Mouse (Mus musculus) adrenal gland, postnatal 10 days (tissue): ENCODE data around the gene Paqr5. TPM values are rescaled to one million over a fixed set of nuclear protein-coding genes. Genes with fewer than 3 reads are reported as not detected.
A peak's percentile ranks its signal among the peaks of the same experiment; 100 is the strongest.

ENCODE experiments used
- DNase-seq: peaks from one replicate; pipeline ENCODE4 v3.0.0; 2021; ENCODE audit warnings: mixed read lengths
- long read RNA-seq, 2 experiments: library from polyadenylated mRNA; stranded (forward); transcript quantifications; one replicate each; pipeline ENCODE4 v2.0.0; 2021
- total RNA-seq, 2 experiments: library from RNA; stranded (reverse); gene quantifications; 2 replicates each; pipeline ENCODE4 v1.2.3; 2021

Paqr5 gene
- under 1 TPM; 0.48 to 0.51 TPM for total RNA-seq
- long read RNA-seq, experiment 1, partial matches to known transcripts, result 0 of 2 reads
- long read RNA-seq, experiment 1, other reads (novel, unspliced or antisense), result 1 of 2 reads
- long read RNA-seq, experiment 2, partial matches to known transcripts, result 11 of 18 reads
- long read RNA-seq, experiment 2, other reads (novel, unspliced or antisense), result 4 of 18 reads

DNA sequence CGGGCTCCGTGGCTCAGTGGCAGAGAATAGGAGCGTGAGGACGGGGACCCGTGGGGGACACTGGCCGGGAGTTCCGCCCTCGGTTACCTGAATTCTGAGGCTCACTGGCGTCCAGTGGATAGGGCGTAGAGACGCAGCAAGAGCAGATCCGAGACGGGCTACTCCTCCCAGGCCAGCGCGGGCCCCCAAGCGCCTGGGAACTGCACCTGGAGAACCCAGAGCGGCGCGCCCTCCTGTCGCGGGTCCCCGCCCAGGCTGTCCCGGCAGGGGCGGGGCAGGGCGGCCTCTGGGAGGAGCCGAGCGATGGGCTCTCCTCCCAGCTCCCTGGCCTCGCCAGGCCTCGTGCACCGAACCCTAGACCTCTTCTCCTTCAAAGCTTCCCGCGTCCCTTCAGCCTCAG, at the start of gene Paqr5:
Paqr5 (minus strand) TSS at position 257 of the 400 bp plus-strand sequence.
- DNase-seq, result peak; percentile 79

- no peak for DNase-seq
Observed at GRCm38 (mm10) chr9:62062234-62062633, 35.6 kb upstream of the Paqr5 start.

- DNase-seq, result no peak
Observed at GRCm38 (mm10) chr9:62060431-62060830, 33.8 kb upstream of the Paqr5 start.

DNA sequence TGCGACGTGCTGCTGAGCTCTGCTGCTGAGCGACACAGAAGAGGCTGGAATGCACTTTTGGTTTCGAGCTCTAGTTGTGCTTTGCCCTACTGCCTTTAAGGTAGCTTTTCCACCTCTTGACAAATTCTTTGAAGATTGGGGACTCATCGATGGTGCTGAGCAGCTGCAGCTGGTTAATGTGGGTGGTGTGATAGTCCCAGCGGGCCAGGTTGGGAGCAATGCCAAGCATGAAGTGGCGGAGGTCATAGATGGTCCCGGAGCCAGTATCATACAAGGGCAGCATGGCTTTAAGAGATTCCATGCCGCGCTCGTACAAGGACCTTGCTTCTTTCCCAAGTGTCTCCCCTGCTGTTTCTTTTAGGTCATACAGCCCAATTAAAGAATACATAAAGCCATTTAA, 33.3 kb upstream of the Paqr5 start:
- DNase-seq, result peak; percentile 27

DNA sequence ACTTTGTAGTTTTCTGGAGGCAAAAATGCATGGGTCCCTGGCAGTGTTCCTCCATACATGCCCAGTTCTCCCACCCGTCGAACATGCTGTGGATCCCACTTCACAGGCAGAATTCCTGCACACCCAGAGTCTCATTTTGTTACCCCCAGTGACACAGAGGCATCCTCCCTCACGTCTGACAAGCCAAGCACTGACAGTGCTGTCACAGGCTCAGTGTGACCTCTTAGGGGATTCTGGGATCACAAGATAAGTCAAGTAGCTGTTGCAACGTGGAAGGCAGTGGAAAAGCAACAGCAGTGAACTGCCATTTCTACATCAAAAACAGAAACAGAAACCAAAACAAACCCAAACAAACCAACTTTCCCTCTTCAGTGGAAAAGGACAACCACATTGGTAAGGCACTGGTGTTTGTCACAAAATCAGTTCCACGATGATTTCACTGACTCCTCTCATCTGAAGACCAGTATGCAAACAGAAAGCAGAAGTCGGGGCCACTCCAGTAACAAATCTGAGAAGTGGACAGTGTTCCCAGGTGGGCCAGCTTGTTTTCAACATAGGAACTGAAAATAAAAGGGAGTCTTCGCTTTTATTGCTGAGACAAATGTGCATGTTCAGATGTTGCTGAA, 31.3 kb upstream of the Paqr5 start:
- no peak for DNase-seq

DNA sequence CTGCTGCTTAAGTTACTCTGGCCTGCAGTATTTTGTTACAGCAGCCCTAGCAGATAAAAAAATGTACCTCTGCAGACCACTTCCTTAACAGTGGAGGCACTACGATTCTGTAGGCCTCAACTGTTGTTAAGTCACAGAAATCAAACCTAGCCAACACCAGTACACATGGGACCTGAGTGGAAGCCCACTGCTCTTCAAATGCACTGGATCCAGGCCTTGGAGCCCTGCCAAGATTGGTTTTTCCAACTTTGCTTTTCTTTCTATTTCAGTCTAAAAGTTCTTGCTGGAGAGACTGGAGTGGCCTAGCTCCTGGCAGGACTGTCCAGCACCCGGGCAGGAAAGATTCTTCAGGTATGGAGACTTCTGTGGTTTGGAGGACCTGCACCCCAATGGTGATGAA, 29.6 kb upstream of the Paqr5 start:
- no peak for DNase-seq

DNA sequence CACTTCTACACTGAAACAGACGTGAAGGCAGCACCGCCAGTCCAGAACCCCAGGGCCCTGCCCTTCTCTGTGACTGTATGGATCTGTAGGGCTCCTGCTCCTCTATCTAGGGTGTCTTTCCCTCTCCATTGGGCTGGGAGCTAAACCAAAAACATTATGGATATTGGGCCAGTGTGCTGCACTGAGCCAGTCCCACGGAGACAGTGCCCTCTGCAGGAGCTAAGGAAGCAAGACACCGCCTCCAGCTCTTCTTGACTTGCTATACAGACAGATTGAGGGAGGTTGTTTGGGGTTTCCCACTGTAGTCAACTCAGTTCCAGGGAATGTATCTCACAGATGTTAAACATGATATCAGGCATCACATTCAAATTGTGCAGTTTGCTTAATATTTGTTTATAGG, 24.1 kb upstream of the Paqr5 start:
- peak; percentile 28 for DNase-seq

GRCm38 (mm10) chr9:62049166-62049565, 22.5 kb upstream of the Paqr5 start:
- peak; percentile 46 for DNase-seq

GRCm38 (mm10) chr9:62042167-62042566, 15.5 kb upstream of the Paqr5 start:
- no peak for DNase-seq

- peak; percentile 94 for DNase-seq
Observed at GRCm38 (mm10) chr9:62040008-62040608, 13.5 kb upstream of the Paqr5 start.

- no peak for DNase-seq
Observed at GRCm38 (mm10) chr9:62035806-62036205, 9.2 kb upstream of the Paqr5 start.

- DNase-seq, result no peak
Observed at GRCm38 (mm10) chr9:62032206-62032605, 5.5 kb upstream of the Paqr5 start.

GRCm38 (mm10) chr9:62028072-62028471, 1.4 kb upstream of the Paqr5 start:
- DNase-seq, result no peak

GRCm38 (mm10) chr9:62025056-62025455, 1.6 kb downstream of the Paqr5 start:
- no peak for DNase-seq

DNA sequence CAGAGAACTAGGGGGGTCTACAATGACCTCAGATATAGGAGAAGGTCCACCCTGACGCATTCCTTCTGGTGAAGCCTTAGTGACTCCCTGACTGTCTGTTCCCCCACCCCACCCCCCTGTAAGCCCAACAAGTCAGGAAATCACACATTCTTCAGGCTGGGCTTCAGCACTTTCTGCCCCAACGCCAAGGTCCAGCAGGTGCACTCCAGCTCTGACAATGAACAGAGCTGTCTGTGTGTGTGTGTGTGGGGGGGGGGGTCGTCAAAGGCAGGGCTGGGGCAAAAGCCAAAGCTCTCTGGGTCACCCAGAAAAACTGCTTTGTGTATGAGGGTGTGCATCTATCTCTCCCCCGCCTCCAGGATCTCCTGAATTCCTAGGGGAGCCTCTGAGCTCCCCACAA, 2.8 kb downstream of the Paqr5 start:
- DNase-seq, result no peak

DNA sequence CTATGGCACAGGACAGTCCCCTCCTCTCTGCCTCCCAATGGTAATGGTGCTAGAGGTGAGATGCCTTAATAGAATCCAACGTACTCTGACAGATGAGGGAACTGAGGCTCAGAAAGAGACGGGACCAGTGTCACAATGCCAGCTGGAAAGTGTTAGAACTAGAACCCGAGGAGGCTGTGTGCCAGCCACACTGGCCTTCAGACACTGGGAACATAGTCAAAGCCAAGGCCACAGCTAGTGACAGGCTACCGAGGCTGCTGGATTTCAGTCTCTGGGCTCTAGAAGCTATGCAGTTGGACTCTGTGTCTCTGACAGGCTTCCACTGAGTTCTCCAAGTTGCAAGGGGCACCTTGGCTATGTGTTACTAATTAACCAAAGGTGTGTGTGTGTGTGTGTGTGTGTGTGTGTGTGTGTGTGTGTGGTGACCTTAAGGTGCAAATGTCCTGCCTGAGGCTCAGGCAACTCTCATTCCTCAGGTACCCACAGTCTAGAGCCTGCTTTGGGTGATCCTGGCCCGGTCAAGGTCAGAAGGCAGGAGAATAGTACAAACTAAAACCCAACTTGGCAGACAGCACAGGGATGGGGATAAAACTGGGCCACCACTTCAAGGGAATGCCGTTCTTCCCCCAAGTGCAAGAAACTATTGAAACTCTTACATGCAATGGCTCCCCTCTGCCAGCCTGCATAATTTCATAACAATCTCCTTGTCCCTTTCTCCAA, 3.5 kb downstream of the Paqr5 start:
- DNase-seq, result peak; percentile 61

- no peak for DNase-seq
Observed at GRCm38 (mm10) chr9:62021583-62022120, 5.0 kb downstream of the Paqr5 start.

DNA sequence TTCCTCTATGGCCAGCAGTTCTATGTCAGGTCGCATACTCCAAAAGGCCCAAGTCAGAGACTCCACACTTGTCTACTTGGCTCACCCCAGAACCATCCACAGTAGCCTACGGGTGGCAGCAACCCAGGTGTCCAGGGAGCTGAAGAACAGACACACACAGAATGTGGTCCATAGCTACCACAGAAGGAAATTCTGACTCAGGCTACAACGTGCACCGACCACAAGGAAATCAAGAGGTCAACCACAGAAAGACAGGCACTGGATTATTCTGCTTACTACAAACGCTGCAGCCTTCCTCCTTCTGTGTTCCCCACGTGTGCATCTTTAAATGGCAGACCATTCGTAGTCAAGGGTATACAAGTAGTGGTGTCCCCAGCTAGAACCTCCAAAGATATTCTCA, 6.4 kb downstream of the Paqr5 start:
- no peak for DNase-seq

DNA sequence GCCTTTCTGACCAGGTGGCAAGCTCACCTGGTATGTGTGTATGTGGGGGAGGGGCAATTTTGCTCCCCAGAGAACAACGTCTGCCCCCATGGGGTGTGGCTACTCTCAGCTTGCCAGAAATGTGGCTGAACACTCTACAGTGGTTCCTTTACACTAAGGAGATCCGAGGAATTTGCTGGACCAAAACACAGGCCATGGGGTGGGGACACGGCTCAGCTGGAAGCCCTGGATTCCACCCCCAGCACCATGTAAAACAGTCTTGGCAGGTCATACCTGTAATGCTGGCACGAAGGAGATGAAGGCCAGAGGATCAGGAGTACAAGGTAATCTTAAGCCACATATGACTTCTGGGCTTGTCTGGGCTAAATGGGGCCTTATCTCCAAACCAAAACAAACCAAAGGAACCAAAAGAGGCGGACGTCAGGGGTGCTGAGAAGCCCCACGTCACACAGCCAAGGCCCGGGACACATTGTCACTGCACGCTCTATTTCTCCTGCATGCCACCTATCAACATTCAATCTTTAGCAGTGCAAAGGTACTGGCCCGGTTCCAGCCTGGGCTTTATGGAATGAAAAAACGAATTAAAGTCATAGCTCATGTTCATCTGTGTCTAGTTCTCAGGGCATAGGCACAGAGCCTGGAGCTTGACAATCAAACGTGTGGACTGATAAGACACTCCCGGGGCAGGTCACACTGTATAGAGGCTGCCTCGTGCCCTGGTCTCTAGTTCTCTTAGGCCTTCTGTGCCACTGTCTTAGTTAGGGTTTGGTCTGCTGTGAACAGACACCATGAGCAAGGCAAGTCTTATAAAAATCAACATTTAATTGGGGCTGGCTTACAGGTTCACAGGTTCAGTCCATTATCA, 8.2 kb downstream of the Paqr5 start:
- peak; percentile 30 for DNase-seq

DNA sequence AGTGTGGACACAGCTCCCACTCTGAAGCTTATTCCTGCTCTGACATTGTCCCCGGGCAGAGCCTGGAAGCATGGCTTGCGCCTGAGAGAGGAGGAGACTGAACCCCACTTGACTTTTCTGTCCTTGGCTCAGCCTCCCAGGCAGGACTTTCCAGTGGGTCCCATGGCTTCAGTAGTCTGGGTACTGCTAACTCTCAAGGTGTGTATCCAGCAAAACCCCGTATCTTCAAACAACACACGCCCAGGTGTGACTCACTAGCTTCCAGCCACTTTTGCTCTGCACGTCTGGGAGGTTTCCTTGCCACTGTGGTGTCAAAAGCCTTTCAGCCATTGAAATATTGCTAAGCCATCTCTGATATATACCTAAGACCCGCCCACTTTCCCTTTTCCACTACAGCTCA, 9.3 kb downstream of the Paqr5 start:
- no peak for DNase-seq

DNA sequence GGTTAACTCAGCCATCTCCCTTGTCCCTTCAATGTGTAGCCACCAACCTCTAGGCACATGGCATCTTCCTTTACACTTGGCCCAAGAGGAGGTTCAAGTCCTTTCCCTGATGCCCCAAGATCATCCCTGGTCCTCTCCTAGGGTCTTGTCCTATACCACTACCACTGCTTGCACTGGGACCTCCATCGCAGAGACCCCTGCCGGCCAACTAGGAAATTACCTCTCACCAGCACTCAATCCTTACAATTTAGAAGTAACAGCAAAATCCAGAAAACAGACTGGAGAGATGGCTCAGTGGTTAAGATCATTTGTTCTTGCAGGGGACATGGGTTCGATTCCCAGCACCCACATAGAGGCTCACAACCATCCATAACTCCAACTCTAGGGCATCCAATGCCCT, 11.2 kb downstream of the Paqr5 start:
- DNase-seq, result no peak
